Mouse (Mus musculus) intestine, embryonic 15.5 days (tissue): Measurements from ENCODE around the gene Arhgef28. TPM values are rescaled to one million over a fixed set of nuclear protein-coding genes. Genes with fewer than 3 reads are reported as not detected.

Experiments
- ATAC-seq: fragments of 200-750 bp; cut with Nextera tagmentation; 2 replicates; pipeline ENCODE4 v1.8.0; 2017; ENCODE audit warnings: moderate TSS enrichment, moderate library complexity
- H3K27ac ChIP-seq: fragments of 300-500 bp; sonication (generic); 2 replicates; pipeline ENCODE4 v1.5.1; 2015; ENCODE audit warnings: mild to moderate bottlenecking, inconsistent platforms
- H3K27me3 ChIP-seq: fragments of 300-500 bp; sonication (generic); replicated peaks from 2 replicates; pipeline ENCODE4 v1.6.1; 2015; ENCODE audit warnings: inconsistent platforms
- H3K36me3 ChIP-seq: fragments of 300-500 bp; sonication (generic); 2 replicates; pipeline ENCODE4 v1.6.1; 2015; ENCODE audit warnings: inconsistent platforms
- H3K4me1 ChIP-seq: fragments of 300-500 bp; sonication (generic); replicated peaks from 2 replicates; pipeline ENCODE4 v1.6.1; 2015; ENCODE audit warnings: inconsistent platforms
- H3K4me2 ChIP-seq: fragments of 300-500 bp; sonication (generic); replicated peaks from 2 replicates; pipeline ENCODE4 v1.6.1; 2015; ENCODE audit warnings: mild to moderate bottlenecking, inconsistent platforms
- H3K4me3 ChIP-seq: fragments of 300-500 bp; sonication (generic); replicated peaks from 2 replicates; pipeline ENCODE4 v1.5.1; 2015; ENCODE audit warnings: inconsistent platforms
- H3K9ac ChIP-seq: fragments of 300-500 bp; sonication (generic); 2 replicates; pipeline ENCODE4 v1.6.1; 2015; ENCODE audit warnings: inconsistent platforms
- H3K9me3 ChIP-seq: fragments of 300-500 bp; sonication (generic); 2 replicates; pipeline ENCODE4 v1.6.1; 2016; ENCODE audit warnings: inconsistent platforms
- WGBS: fragments of 180-500 bp; shearing (Covaris S2); methylation state at CpG from one replicate; pipeline ENCODE4 v1.1.7; 2015; 5-methylcytosine and 5-hydroxymethylcytosine counted together
- polyA plus RNA-seq: library from polyadenylated mRNA; unstranded; fragments of >200 nt; fragmentation: Nextera tagmentation; extraction: Ambion mirVana; gene quantifications from 2 replicates; pipeline ENCODE4 v1.2.1, GENCODE M21; 2015

Arhgef28 gene
- polyA plus RNA-seq, 1 experiment from 2014 or later: 15.6 TPM

DNA sequence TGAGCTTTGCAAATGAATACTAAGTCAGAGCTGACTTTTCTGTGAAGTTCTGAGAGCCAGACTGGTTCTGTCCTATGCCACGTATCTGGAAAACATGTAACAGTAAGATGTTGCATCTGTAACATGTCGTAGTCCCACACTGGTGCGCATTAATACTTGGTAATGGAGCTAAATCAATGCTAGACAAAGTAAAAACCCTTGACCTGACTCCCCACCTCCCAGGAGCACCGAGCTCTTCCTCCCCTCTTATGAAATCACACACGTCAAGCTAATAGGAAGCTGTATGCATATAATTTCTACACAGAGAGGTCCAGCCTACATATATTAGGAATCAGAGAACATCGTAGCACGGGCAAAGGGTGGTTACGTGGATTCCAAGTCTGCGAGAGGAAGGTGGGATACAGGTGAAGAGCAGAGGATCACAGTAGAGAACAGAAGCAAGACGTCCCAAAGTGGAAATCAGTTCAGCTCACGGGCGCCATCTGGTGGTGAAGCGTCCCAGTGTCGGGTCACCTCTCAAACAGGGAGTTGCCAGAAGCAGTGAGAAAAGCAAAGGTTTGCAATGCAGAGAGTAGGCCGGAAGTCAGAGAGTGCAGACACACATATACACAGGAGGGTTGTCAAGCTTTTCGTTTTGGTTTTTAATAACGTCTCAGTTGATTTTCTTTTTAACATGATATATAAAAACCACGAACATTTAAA lies 267.5 kb downstream of the Arhgef28 start:
- WGBS: 35% methylated on average over 18 of the region's 18 CpGs
- Histone ChIP-seq H3K27ac (no peak overlapping the region), H3K9me3 (no peaks in the 10 kb centered on the region), H3K9ac (no peak overlapping the region), H3K36me3 (no peaks in the 10 kb centered on the region), H3K4me2 (no peak overlapping the region), H3K4me1 (peaks cover 5% of the 10 kb centered on the region), H3K4me3 (no peak overlapping the region), H3K27me3 (no peaks in the 10 kb centered on the region)
- ATAC-seq: peak; percentile 73

DNA sequence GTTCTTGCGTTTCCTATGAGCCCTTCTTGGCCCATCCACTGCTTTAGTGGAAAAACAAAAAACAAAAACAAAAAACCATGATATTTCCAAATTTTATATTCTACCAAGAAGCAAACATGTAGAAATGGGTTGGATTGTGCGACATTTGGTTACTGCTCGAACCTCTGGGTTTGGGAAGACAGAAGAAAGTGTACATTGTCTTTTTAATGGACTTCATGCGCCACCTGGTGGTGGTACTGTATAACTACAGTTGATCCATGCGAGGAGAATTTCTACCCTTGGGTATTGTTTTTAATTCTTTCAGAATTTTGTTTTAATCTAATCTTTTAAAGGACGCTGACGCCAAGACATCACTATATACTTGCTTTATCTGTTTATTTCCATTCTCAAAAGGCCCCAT lies 268.3 kb downstream of the Arhgef28 start:
- Histone ChIP-seq H3K27me3 (no peaks in the 10 kb centered on the region), H3K9me3 (no peaks in the 10 kb centered on the region), H3K9ac (no peak overlapping the region), H3K4me3 (no peak overlapping the region), H3K4me2 (no peak overlapping the region), H3K27ac (no peak overlapping the region), H3K4me1 (peaks cover 5% of the 10 kb centered on the region), H3K36me3 (no peaks in the 10 kb centered on the region)
- WGBS: 18% methylated on average over 7 of the region's 7 CpGs
- no peak for ATAC-seq

DNA sequence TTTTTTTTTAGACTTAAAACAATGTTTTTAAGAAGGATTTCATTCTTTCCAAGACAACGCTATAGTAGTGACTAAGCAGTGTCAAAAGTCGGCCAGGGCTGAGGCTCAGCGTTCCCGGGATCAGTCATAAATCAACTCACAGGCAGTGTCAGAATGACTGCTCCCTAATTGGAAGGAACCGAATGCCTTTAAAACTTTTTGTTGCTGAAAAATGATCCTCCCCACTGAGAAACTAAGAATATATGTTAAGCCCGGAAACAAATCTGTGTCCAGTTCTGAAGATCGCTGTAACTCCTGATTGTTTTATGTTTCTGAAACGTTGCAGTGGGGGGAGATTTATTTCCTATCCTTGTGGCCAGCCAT lies 278.1 kb downstream of the Arhgef28 start:
- H3K4me2 ChIP-seq: peak overlapping the region; percentile 31; the same call in 1 of the 2 replicates
- H3K27me3 ChIP-seq: no peaks in the 10 kb centered on the region
- WGBS: 9% methylated on average over 8 of the region's 8 CpGs
- ATAC-seq: peak; percentile 71; the same call in 1 of the 2 replicates
- H3K9ac ChIP-seq: no peak overlapping the region
- no peak overlapping the region for H3K27ac ChIP-seq
- H3K4me3 ChIP-seq: no peak overlapping the region
- no peaks in the 10 kb centered on the region for H3K36me3 ChIP-seq
- H3K4me1 ChIP-seq: peaks cover 10% of the 10 kb centered on the region
- no peaks in the 10 kb centered on the region for H3K9me3 ChIP-seq

DNA sequence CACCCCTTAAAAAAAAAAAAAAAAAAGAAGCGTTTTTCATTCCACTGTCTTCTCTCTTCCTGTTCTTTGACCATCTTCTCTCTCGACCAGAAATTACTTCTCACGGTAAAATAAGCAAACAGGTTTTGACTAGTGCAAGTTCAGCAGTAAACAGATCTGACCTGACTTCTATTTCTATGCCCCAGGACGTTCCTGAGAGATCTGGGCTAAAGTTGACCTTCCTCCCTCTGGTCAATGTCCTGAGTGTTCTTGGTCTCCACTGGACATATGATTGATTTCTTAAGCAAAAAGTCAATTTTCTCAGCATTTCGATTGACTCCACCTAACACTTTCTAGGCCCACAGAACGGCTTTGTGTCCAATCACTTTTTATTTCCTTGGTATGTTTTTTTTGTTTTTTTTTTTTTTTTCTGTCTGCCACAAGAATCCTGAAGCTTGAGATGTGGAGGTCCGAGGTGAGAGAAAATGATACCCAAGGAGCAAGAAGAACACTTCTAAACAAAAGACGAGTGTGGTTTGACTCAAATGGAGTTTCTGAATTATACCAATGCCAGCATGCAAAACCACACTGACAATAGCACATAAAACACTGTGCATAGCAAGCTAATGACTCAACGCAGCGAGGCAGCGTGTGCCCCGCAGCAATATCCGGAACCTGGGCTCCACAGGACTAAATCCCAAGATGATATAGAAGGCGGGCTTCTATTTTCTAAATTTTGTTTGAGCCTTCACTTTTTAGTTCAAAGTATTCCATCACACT lies 278.7 kb downstream of the Arhgef28 start:
- Histone ChIP-seq H3K27ac (no peak overlapping the region), H3K36me3 (no peaks in the 10 kb centered on the region), H3K9me3 (no peaks in the 10 kb centered on the region), H3K9ac (no peak overlapping the region), H3K27me3 (no peaks in the 10 kb centered on the region), H3K4me1 (peaks cover 10% of the 10 kb centered on the region), H3K4me2 (peak overlapping the region; percentile 31; the same call in 1 of the 2 replicates), H3K4me3 (no peak overlapping the region)
- 26% methylated on average over 14 of the region's 14 CpGs for WGBS
- ATAC-seq: no peak; the same call in 1 of the 2 replicates

DNA sequence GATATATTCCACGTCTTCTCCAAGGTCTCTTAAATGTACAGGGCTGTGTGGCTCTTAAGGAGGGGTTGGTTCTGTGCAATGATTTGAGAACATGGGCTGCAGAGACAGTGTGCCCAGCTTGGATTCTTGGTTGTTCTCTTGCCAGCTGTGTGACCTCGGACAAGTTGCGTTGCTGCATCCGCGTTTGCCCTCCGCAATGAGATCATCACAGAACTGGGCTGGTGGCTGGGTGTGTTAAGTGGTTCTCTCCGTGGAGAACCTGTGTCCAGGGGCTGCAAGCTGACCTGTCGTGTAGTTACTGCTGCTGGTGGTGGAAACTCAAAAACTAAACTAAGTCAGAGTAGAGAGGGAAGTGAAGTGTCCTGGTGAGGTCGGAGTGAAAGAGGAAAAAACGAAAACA lies 279.9 kb downstream of the Arhgef28 start:
- no peaks in the 10 kb centered on the region for H3K36me3 ChIP-seq
- no peak overlapping the region for H3K4me2 ChIP-seq
- ATAC-seq: no peak
- H3K4me1 ChIP-seq: peaks cover 10% of the 10 kb centered on the region
- H3K27ac ChIP-seq: no peak overlapping the region
- H3K9me3 ChIP-seq: no peaks in the 10 kb centered on the region
- 75% methylated on average over 10 of the region's 10 CpGs for WGBS
- H3K4me3 ChIP-seq: no peak overlapping the region
- H3K9ac ChIP-seq: no peak overlapping the region
- no peaks in the 10 kb centered on the region for H3K27me3 ChIP-seq

DNA sequence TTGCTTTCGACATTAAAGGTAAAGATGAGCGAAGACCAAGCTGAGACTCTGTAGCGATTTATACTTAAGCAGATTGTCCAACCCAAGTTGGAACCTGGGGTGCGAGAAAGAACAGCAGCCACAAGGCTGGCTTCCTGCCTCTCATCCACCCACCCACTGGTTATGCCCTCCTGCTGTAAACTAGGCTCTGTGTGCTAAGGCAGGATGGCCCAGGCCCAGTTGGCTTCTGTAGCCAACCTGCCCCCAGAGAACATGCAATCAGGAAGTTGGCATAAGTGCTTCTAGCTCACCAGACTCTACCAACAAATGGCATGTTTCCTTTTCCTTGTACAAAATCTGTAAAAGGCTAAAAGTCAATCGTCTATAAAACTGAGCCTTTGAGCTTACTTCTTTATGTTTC lies 283.2 kb downstream of the Arhgef28 start:
- Histone ChIP-seq H3K9me3 (no peaks in the 10 kb centered on the region), H3K4me3 (no peak overlapping the region), H3K4me2 (no peak overlapping the region), H3K27me3 (no peaks in the 10 kb centered on the region), H3K27ac (no peak overlapping the region), H3K4me1 (peaks cover 10% of the 10 kb centered on the region), H3K36me3 (no peaks in the 10 kb centered on the region), H3K9ac (no peak overlapping the region)
- ATAC-seq: no peak
- WGBS: 95% methylated on average over 5 of the region's 5 CpGs

DNA sequence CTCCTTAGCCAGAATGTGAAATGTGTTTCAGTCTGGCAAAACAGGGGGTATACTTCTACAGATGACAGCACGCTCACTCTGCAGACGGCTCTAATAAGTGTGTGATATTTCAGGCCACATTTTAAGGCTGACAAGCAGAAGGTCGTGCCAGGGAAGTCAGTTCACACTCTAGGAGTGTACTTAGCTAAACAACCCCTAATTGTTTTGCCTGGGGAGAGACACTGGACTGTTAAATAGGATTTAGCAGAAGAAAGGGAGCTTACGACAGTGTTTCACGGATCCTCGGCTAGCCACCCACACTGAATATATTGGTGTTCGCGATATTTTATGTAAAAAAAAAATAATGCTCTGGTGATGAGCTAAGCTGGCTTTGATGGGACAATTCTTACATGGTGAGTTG lies 286.6 kb downstream of the Arhgef28 start:
- Histone ChIP-seq H3K9ac (no peak overlapping the region), H3K9me3 (no peaks in the 10 kb centered on the region), H3K4me1 (no peaks in the 10 kb centered on the region), H3K36me3 (no peaks in the 10 kb centered on the region), H3K27ac (no peak overlapping the region), H3K4me2 (no peak overlapping the region), H3K4me3 (no peak overlapping the region), H3K27me3 (no peaks in the 10 kb centered on the region)
- WGBS: 63% methylated on average over 8 of the region's 8 CpGs
- no peak for ATAC-seq

DNA sequence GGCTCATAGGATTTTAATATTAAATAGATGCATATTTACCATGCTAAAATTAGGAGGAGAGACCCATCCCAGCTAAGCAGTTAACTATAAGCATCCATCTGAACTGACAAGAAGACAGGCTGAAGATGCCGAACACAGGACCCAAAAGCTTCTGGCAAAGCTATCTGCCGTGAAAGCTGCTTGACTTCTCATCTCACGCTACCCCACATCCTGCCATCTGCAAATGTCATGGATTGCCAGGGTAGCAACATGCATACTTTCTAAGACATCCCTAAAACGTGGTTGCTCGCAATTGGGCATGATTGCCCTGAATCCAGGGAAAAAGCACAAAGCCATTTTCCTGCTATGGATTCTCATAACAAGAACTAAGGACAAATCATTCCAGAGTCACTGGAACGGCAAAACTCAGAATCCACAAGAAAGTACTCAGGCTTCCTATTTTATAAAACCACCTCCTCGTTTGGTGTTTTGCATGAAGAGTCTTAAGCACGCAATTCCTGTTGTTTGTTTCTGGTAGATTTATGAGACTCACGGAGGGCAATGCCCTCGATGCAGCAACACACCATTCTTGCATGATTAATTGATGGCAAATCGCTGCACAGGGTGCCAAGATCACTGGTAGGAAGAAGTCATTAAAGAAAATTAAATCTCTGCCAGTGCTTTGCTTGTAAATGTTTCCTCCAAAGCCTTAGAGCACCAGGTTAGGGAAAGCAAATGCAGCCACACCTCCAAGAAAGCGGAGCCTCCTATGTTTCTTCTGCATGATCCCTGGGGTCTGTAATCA lies 287.9 kb downstream of the Arhgef28 start:
- no peaks in the 10 kb centered on the region for H3K27me3 ChIP-seq
- no peak overlapping the region for H3K4me2 ChIP-seq
- H3K4me3 ChIP-seq: no peak overlapping the region
- H3K9me3 ChIP-seq: no peaks in the 10 kb centered on the region
- WGBS: 76% methylated on average over 12 of the region's 12 CpGs
- 0 out of 2 replicates have a peak, but pooled peaks cover 2% of the 10 kb centered on the region for H3K4me1 ChIP-seq
- no peak overlapping the region for H3K27ac ChIP-seq
- H3K9ac ChIP-seq: no peak overlapping the region
- no peak for ATAC-seq
- H3K36me3 ChIP-seq: no peaks in the 10 kb centered on the region

DNA sequence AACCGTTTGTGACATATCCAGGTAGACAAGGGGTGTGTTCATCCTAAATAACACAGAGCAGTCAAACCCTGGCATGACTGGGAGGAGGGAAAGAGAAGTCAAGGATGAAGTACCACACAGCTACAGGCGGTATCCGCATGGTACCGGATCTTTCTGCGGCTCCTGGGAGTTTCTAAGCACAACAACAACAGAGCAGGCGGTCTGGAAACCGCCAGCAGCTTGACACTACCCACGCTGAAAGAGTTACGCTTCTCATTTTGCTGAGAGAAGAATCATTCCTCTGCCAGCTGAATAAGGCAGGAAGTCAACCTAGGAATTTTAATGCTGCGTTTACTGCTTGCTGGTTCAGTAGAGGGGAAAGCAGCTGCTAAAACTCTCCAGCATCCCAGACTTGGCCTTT lies 295.2 kb downstream of the Arhgef28 start:
- H3K4me2 ChIP-seq: no peak overlapping the region
- no peaks in the 10 kb centered on the region for H3K36me3 ChIP-seq
- H3K27me3 ChIP-seq: no peaks in the 10 kb centered on the region
- H3K9me3 ChIP-seq: no peaks in the 10 kb centered on the region
- H3K4me1 ChIP-seq: 0 out of 2 replicates have a peak, but pooled peaks cover 7% of the 10 kb centered on the region
- no peak for ATAC-seq
- H3K4me3 ChIP-seq: no peak overlapping the region
- H3K9ac ChIP-seq: no peak overlapping the region
- H3K27ac ChIP-seq: no peak overlapping the region
- 25% methylated on average over 10 of the region's 10 CpGs for WGBS

DNA sequence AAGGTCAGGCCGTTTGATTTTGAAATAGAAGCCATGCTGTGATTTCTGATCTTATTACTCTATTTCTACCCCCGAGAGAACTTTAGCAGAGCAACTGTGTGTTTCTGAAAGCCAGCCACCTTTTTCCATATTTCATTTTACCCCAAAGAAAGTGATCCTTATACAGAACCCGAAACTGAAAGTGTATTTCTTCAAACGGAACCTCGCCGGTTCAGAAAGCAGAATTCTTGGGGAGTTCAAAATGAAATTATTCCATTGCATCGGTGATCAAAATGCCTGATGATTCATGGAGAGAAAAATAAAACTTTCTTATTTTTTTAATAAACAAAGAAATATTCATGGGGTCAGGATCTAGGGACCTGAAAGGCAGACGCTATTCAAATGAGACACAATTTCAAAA lies 303.4 kb downstream of the Arhgef28 start:
- Histone ChIP-seq H3K9ac (no peak overlapping the region), H3K4me1 (no peaks in the 10 kb centered on the region)
- 89% methylated on average over 8 of the region's 8 CpGs for WGBS

DNA sequence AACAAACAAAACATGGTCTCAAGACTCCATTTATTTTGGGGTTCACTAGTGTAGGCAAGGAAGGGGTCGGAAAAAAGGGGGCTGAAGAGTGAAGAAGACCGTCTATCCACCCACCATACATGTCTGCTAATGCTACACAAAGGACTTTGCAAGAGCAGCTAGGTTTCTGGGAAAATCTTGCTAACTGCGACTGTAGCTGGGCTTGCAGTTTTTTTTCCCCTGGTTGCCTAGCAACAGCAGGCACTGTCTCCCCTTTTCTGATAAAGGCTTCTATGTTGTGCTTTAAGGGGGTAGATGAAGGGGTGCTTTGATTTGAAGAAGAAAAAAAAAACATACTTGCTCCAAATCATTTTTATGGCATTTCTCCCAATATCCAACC lies 305.9 kb downstream of the Arhgef28 start:
- WGBS: 45% methylated on average over 3 of the region's 3 CpGs
- no peaks in the 10 kb centered on the region for H3K27me3 ChIP-seq
- H3K4me3 ChIP-seq: no peak overlapping the region
- no peaks in the 10 kb centered on the region for H3K9me3 ChIP-seq
- no peaks in the 10 kb centered on the region for H3K36me3 ChIP-seq
- H3K4me2 ChIP-seq: no peak overlapping the region
- no peak overlapping the region for H3K9ac ChIP-seq
- ATAC-seq: no peak
- no peak overlapping the region for H3K27ac ChIP-seq
- H3K4me1 ChIP-seq: no peaks in the 10 kb centered on the region

More for the DNA sequence above, 303.4 kb downstream of the Arhgef28 start:
- Histone ChIP-seq H3K27me3 (no peaks in the 10 kb centered on the region), H3K27ac (no peak overlapping the region), H3K9me3 (no peaks in the 10 kb centered on the region), H3K4me3 (no peak overlapping the region), H3K36me3 (no peaks in the 10 kb centered on the region), H3K4me2 (no peak overlapping the region)
- no peak for ATAC-seq

DNA sequence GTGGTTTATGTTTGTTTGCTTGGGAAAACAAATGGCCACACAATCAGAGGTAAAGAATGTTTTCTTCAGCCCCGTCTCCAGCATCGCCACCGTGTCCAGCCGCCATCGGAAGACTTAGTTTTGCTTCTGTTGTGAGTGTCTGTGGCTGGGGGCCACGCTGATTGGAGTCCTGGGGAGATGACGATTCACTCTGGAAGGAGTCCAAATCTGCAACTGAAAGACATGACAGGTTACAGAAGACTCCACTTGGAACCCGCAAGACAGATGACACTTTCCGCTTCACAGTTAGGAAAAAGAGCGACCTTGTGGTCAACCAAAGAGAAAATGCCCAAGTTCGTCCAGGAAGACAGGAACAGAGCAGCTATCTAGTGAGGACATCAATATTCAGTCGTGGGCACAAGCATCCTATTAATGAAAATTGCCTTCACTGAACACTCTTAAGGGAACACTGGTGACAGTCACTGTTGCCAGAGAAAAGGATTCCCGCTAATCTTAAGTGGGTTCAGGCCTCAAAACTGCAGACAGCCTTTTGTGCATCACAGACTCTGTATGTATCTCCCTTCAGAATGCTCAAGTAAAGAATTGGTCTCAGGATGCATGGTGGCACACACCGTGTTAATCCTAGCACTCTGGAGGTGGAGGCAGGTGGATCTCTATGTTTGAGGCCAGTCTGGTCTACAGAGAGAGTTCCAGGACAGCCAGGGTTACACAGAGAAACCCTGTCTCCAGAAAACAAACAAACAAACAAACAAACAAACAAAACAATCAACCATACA lies 306.4 kb downstream of the Arhgef28 start:
- Histone ChIP-seq H3K4me3 (no peak overlapping the region), H3K4me1 (no peaks in the 10 kb centered on the region), H3K4me2 (no peak overlapping the region), H3K27ac (no peak overlapping the region), H3K36me3 (no peaks in the 10 kb centered on the region), H3K9ac (no peak overlapping the region), H3K27me3 (no peaks in the 10 kb centered on the region), H3K9me3 (no peaks in the 10 kb centered on the region)
- ATAC-seq: no peak
- WGBS: 83% methylated on average over 14 of the region's 14 CpGs
